Mouse (Mus musculus): ENCODE measurements around the gene Prkaa2. TPM values are rescaled to one million over a fixed set of nuclear protein-coding genes. Genes with fewer than 3 reads are reported as not detected.
A peak's percentile ranks its signal among the peaks of the same experiment; 100 is the strongest.

Gene Prkaa2
- polyA plus RNA-seq, 1 experiment from 2014 or later: 1.1 TPM

GRCm38 (mm10) chr4:105156955-105157275 is 47.2 kb upstream of the Prkaa2 start:
- under 1% methylated on average over 4 of the region's 4 CpGs for WGBS (ENCODE audit: insufficient replicate concordance)
- TF ChIP-seq EP300 (IDR thresholded peaks at IDR 0.05; ENCODE audit: low read depth): no peak
- peak; percentile 17 for TF ChIP-seq CTCF (IDR thresholded peaks at IDR 0.05; ENCODE audit: low read depth)
- DNase-seq (no peak), ATAC-seq (no peak)
- Histone ChIP-seq H3K4me1 (ENCODE audit: insufficient read depth) (0 out of 2 replicates have a peak, but pooled peaks cover 2% of the 10 kb centered on the region), H3K4me2 (ENCODE audit: low read depth, low read length) (peak overlapping the region; percentile 74), H3K9ac (replicated peaks) (peak overlapping the region; percentile 85), H3K27ac (ENCODE audit: low read depth) (peak overlapping the region; percentile 94), H3K36me3 (replicated peaks; ENCODE audit: insufficient read depth, low read length) (no peaks in the 10 kb centered on the region), H3K27me3 (ENCODE audit: insufficient read depth, low read length) (peaks cover 7% of the 10 kb centered on the region; the same call in 1 of the 2 replicates), H3K9me3 (ENCODE audit: low read length) (no peaks in the 10 kb centered on the region), H3K4me3 (ENCODE audit: low read depth, low read length) (peak overlapping the region; percentile 81)

- peaks cover 7% of the 10 kb centered on the region; the same call in 1 of the 2 replicates for H3K27me3 ChIP-seq (ENCODE audit: insufficient read depth, low read length)
- H3K4me1 ChIP-seq (ENCODE audit: insufficient read depth): 0 out of 2 replicates have a peak, but pooled peaks cover 2% of the 10 kb centered on the region
- no peak overlapping the region for H3K4me3 ChIP-seq (ENCODE audit: low read depth, low read length)
- DNase-seq (no peak), ATAC-seq (no peak)
- no peak overlapping the region for H3K27ac ChIP-seq (ENCODE audit: low read depth)
- H3K36me3 ChIP-seq (replicated peaks; ENCODE audit: insufficient read depth, low read length): no peaks in the 10 kb centered on the region
- no peak overlapping the region for H3K9ac ChIP-seq (replicated peaks)
- no peaks in the 10 kb centered on the region for H3K9me3 ChIP-seq (ENCODE audit: low read length)
- no peak overlapping the region for H3K4me2 ChIP-seq (ENCODE audit: low read depth, low read length)
- TF ChIP-seq CTCF (IDR thresholded peaks at IDR 0.05; ENCODE audit: low read depth): no peak
- TF ChIP-seq EP300 (IDR thresholded peaks at IDR 0.05; ENCODE audit: low read depth): no peak
- WGBS (ENCODE audit: insufficient replicate concordance): 56% methylated on average over 6 of the region's 7 CpGs
Measured at GRCm38 (mm10) chr4:105156281-105156680, 46.6 kb upstream of the Prkaa2 start.

GRCm38 (mm10) chr4:105153227-105153626 is 43.5 kb upstream of the Prkaa2 start:
- H3K27ac ChIP-seq (ENCODE audit: low read depth): no peak overlapping the region
- DNase-seq (no peak), ATAC-seq (no peak)
- H3K36me3 ChIP-seq (replicated peaks; ENCODE audit: insufficient read depth, low read length): no peaks in the 10 kb centered on the region
- no peak overlapping the region for H3K4me2 ChIP-seq (ENCODE audit: low read depth, low read length)
- peaks cover 2% of the 10 kb centered on the region; the same call in 1 of the 2 replicates for H3K4me1 ChIP-seq (ENCODE audit: insufficient read depth)
- WGBS (ENCODE audit: insufficient replicate concordance): 70% methylated on average over 3 of the region's 3 CpGs
- H3K27me3 ChIP-seq (ENCODE audit: insufficient read depth, low read length): peaks cover 7% of the 10 kb centered on the region; the same call in 1 of the 2 replicates
- no peak for TF ChIP-seq EP300 (IDR thresholded peaks at IDR 0.05; ENCODE audit: low read depth)
- no peak for TF ChIP-seq CTCF (IDR thresholded peaks at IDR 0.05; ENCODE audit: low read depth)
- no peaks in the 10 kb centered on the region for H3K9me3 ChIP-seq (ENCODE audit: low read length)
- no peak overlapping the region for H3K9ac ChIP-seq (replicated peaks)
- no peak overlapping the region for H3K4me3 ChIP-seq (ENCODE audit: low read depth, low read length)

- Histone ChIP-seq H3K4me1 (ENCODE audit: insufficient read depth) (peaks cover 2% of the 10 kb centered on the region; the same call in 1 of the 2 replicates), H3K27me3 (ENCODE audit: insufficient read depth, low read length) (0 out of 2 replicates have a peak, but pooled peaks cover 2% of the 10 kb centered on the region), H3K36me3 (replicated peaks; ENCODE audit: insufficient read depth, low read length) (no peaks in the 10 kb centered on the region), H3K9me3 (ENCODE audit: low read length) (no peaks in the 10 kb centered on the region), H3K27ac (ENCODE audit: low read depth) (no peak overlapping the region), H3K4me2 (ENCODE audit: low read depth, low read length) (no peak overlapping the region), H3K9ac (replicated peaks) (no peak overlapping the region), H3K4me3 (ENCODE audit: low read depth, low read length) (no peak overlapping the region)
- 47% methylated on average over 14 of the region's 14 CpGs for WGBS (ENCODE audit: insufficient replicate concordance)
- no peak for ATAC-seq
- DNase-seq: peak; percentile 59
- TF ChIP-seq EP300 (IDR thresholded peaks at IDR 0.05; ENCODE audit: low read depth): no peak
- TF ChIP-seq CTCF (IDR thresholded peaks at IDR 0.05; ENCODE audit: low read depth): peak; percentile 82
Measured at GRCm38 (mm10) chr4:105151911-105152690, 42.4 kb upstream of the Prkaa2 start.

GRCm38 (mm10) chr4:105149492-105149891 is 39.8 kb upstream of the Prkaa2 start:
- no peaks in the 10 kb centered on the region; the same call in 1 of the 2 replicates for H3K4me1 ChIP-seq (ENCODE audit: insufficient read depth)
- no peaks in the 10 kb centered on the region for H3K9me3 ChIP-seq (ENCODE audit: low read length)
- no peaks in the 10 kb centered on the region for H3K27me3 ChIP-seq (ENCODE audit: insufficient read depth, low read length)
- no peak overlapping the region for H3K27ac ChIP-seq (ENCODE audit: low read depth)
- no peak overlapping the region for H3K9ac ChIP-seq (replicated peaks)
- no peak overlapping the region for H3K4me3 ChIP-seq (ENCODE audit: low read depth, low read length)
- no peaks in the 10 kb centered on the region for H3K36me3 ChIP-seq (replicated peaks; ENCODE audit: insufficient read depth, low read length)
- ATAC-seq (no peak), DNase-seq (no peak)
- no peak for TF ChIP-seq EP300 (IDR thresholded peaks at IDR 0.05; ENCODE audit: low read depth)
- TF ChIP-seq CTCF (IDR thresholded peaks at IDR 0.05; ENCODE audit: low read depth): no peak
- H3K4me2 ChIP-seq (ENCODE audit: low read depth, low read length): no peak overlapping the region
- WGBS (ENCODE audit: insufficient replicate concordance): 56% methylated on average over 7 of the region's 7 CpGs

GRCm38 (mm10) chr4:105133350-105134050 is 23.8 kb upstream of the Prkaa2 start:
- Histone ChIP-seq H3K27me3 (ENCODE audit: insufficient read depth, low read length) (no peaks in the 10 kb centered on the region), H3K9me3 (ENCODE audit: low read length) (no peaks in the 10 kb centered on the region), H3K36me3 (replicated peaks; ENCODE audit: insufficient read depth, low read length) (no peaks in the 10 kb centered on the region), H3K4me2 (ENCODE audit: low read depth, low read length) (no peak overlapping the region), H3K27ac (ENCODE audit: low read depth) (no peak overlapping the region), H3K4me3 (ENCODE audit: low read depth, low read length) (no peak overlapping the region), H3K4me1 (ENCODE audit: insufficient read depth) (peaks cover 8% of the 10 kb centered on the region; the same call in 1 of the 2 replicates), H3K9ac (replicated peaks) (no peak overlapping the region)
- no peak for TF ChIP-seq EP300 (IDR thresholded peaks at IDR 0.05; ENCODE audit: low read depth)
- TF ChIP-seq CTCF (IDR thresholded peaks at IDR 0.05; ENCODE audit: low read depth): no peak
- ATAC-seq (no peak), DNase-seq (no peak)
- WGBS (ENCODE audit: insufficient replicate concordance): 75% methylated on average over 4 of the region's 4 CpGs
